Mouse (Mus musculus) E14TG2a.4 (cell line): ENCODE data around the gene Zfhx2.

Source experiments
- CTCF ChIP-seq: conservative IDR thresholded peaks from 2 replicates; pipeline ENCODE4 v1.5.1; 2014; ENCODE audit warnings: low read length
- POU5F1 ChIP-seq: IDR thresholded peaks from 2 replicates; pipeline ENCODE4 v1.6.1; 2014; ENCODE audit warnings: low read length, borderline replicate concordance

DNA sequence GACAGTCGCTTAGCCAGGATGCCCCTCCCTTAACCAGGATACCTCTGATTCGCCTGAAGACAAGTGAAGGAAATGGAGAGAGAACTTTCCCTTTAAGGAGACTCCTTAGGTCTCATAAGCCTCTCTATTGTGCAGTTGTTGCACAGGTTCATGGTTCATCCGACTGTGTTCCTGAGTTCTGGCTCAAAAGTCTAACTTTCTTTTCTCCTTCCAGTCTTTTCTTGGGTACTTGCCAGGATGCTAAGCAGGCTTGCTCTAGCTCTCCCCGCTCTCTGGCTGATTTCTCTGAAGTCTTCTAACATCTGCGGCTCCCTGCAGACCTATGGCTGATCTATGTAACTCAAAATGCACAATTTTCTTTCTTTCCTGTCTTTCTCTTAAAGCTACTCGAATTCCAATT, 8.6 kb downstream of the Zfhx2 start:
- TF ChIP-seq CTCF (no peak), POU5F1 (no peak)
